Mouse (Mus musculus): Measurements from ENCODE around the gene Vash1. TPM values are rescaled to one million over a fixed set of nuclear protein-coding genes. Genes with fewer than 3 reads are reported as not detected.
A peak's percentile ranks its signal among the peaks of the same experiment; 100 is the strongest.

Gene Vash1
- polyA plus RNA-seq, 1 experiment from 2014 or later: 2.3 TPM

DNA sequence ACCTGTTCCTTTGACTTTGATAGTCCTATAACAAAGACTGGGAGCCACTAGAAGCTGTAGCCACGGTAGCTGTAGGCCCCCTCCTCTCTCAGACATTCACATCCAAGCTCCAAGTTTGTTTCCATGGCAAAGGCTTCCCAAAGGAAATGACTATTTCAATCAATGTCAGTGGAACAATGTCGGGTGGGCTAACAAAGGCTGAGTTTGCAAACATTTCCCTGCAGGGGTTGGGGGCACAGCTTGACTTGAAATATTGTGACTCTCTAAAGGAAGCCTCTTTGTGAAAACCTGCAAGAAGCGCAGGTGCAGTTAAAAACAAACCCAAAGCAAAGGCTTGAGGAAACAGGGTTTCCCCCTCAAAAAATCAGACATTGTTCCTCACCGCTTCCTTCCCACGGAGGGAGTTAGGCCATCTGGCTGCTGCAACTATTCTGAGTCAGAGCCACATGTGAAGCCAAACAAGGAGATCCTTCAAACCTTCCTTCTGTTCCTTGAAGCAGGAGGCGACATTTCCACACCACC is 19.0 kb upstream of the Vash1 start:
- Histone ChIP-seq H3K4me2 (no peak overlapping the region), H3K27ac (no peak overlapping the region), H3K9me3 (replicated peaks) (no peaks in the 10 kb centered on the region), H3K4me3 (no peak overlapping the region), H3K9ac (no peak overlapping the region), H3K27me3 (replicated peaks) (peaks cover 6% of the 10 kb centered on the region; the same call in 1 of the 2 replicates), H3K4me1 (no peaks in the 10 kb centered on the region), H3K36me3 (no peaks in the 10 kb centered on the region)
- no peak for ATAC-seq
- 30% methylated on average over 6 of the region's 6 CpGs for WGBS (ENCODE audit: insufficient replicate concordance)

DNA sequence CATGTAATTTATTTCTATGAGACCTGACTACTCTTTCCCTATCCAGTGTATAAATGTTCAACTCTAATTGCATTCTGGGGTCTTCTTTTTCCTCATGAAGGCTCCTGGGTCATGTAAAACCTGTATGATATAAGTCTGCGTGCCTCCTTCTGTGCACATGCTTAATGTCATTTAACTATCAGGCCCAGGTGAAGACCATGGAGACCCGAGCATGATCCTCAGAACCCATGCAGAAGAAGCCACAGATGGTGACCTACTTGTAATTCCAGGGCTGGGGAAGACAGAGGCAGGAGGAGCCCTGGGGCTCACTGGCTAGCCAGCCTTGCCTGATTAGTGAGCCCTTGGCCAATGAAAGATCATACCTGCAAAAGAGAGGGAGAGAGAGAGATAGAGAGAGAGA is 18.0 kb upstream of the Vash1 start:
- WGBS (ENCODE audit: insufficient replicate concordance): 47% methylated on average over 2 of the region's 2 CpGs
- Histone ChIP-seq H3K4me2 (no peak overlapping the region), H3K27ac (no peak overlapping the region), H3K4me3 (no peak overlapping the region), H3K4me1 (no peaks in the 10 kb centered on the region), H3K27me3 (replicated peaks) (peaks cover 6% of the 10 kb centered on the region; the same call in 1 of the 2 replicates), H3K9me3 (replicated peaks) (no peaks in the 10 kb centered on the region), H3K9ac (no peak overlapping the region), H3K36me3 (no peaks in the 10 kb centered on the region)
- ATAC-seq: no peak

DNA sequence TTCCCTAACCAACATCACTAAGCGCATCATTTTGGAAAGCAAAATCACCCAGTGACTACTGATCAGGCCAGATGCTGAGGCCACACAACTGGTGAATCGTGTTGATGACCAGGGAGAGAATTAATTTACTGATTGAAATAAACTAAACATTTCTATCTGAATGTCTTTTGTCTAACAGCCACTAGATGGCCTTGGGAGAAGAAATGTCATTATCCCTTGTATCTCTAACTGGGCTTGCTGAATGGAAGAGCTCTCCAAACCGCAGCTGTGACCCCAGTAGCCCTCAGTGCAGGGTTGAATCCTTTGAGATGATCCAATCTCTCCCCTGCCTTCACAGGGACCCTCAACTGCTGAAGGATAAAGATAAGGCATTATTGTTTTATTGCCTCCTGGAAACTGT is 12.8 kb upstream of the Vash1 start:
- Histone ChIP-seq H3K4me1 (no peaks in the 10 kb centered on the region), H3K9me3 (replicated peaks) (no peaks in the 10 kb centered on the region), H3K4me2 (no peak overlapping the region), H3K36me3 (no peaks in the 10 kb centered on the region), H3K4me3 (no peak overlapping the region), H3K9ac (no peak overlapping the region), H3K27me3 (replicated peaks) (0 out of 2 replicates have a peak, but pooled peaks cover 3% of the 10 kb centered on the region), H3K27ac (no peak overlapping the region)
- WGBS (ENCODE audit: insufficient replicate concordance): 46% methylated on average over 3 of the region's 3 CpGs
- ATAC-seq: no peak

DNA sequence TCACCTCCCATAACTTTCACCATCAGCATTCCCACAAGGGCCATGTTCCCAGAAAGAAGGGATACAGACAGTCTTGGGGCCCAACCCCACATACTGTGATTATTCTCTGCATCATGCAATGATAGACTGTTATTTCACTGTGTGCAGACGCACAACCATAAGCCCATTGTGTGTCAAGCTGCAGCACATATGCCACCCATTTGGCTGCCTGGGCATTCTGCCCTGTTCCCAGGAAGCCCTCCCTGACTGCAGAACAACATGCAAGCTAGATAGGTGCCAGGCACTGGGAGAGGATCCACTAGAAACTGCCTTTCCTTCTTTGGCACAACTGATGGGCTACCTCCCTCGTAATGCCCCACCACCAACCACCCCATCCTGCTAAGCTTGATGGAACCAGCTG is 10.1 kb upstream of the Vash1 start:
- Histone ChIP-seq H3K4me1 (no peaks in the 10 kb centered on the region), H3K4me3 (no peak overlapping the region), H3K9ac (no peak overlapping the region), H3K36me3 (no peaks in the 10 kb centered on the region), H3K27me3 (replicated peaks) (no peaks in the 10 kb centered on the region), H3K9me3 (replicated peaks) (no peaks in the 10 kb centered on the region), H3K27ac (no peak overlapping the region), H3K4me2 (no peak overlapping the region)
- 64% methylated on average over 2 of the region's 2 CpGs for WGBS (ENCODE audit: insufficient replicate concordance)
- ATAC-seq: no peak

DNA sequence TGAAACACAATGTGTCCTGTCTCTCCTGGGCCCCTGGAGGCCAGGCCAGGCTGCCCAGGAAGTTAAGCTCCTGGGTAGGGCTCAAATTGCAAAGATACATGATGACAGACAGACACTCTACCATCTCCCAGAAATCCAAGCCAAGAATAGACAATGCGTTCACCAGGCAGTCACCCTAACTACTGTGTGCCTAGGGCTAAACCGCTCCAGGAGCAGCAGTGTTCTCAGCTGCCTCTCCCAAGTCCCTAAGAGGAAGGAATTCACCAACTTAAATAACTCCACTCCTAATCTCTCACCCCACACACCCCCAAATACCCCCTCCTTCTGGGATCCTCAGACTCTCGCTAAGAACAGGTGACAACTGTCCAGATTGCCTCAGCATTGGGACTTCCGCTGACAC is 6.4 kb upstream of the Vash1 start:
- WGBS (ENCODE audit: insufficient replicate concordance): 78% methylated on average over 4 of the region's 4 CpGs
- no peak overlapping the region for H3K9ac ChIP-seq
- H3K4me3 ChIP-seq: no peak overlapping the region
- H3K4me2 ChIP-seq: no peak overlapping the region
- no peaks in the 10 kb centered on the region for H3K36me3 ChIP-seq
- no peak for ATAC-seq
- H3K27me3 ChIP-seq (replicated peaks): peaks cover 7% of the 10 kb centered on the region
- no peaks in the 10 kb centered on the region for H3K9me3 ChIP-seq (replicated peaks)
- H3K27ac ChIP-seq: no peak overlapping the region
- no peaks in the 10 kb centered on the region for H3K4me1 ChIP-seq

DNA sequence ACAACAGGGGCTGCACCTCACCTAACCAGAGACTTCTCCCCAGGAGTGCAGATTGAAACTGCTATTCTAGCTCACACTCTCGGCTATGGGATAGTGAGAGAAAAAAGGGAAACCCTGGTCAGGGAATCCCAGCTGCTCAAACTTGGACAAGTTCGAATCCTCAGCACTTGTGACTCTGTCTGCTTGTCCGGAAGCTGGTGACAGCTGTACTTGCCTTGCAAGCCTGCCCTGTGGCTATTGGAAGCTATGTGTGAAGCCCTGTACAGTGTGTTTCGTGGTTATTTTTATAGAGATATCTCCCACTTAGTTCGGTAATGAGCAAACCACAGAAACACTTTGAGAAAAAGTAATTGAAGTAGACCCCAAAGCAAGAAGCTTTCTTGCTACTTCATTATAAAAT is 6.0 kb upstream of the Vash1 start:
- no peak overlapping the region for H3K4me3 ChIP-seq
- no peak for ATAC-seq
- H3K4me1 ChIP-seq: no peaks in the 10 kb centered on the region
- H3K27me3 ChIP-seq (replicated peaks): peaks cover 11% of the 10 kb centered on the region
- no peak overlapping the region for H3K9ac ChIP-seq
- WGBS (ENCODE audit: insufficient replicate concordance): 46% methylated on average over 5 of the region's 5 CpGs
- no peak overlapping the region for H3K27ac ChIP-seq
- H3K36me3 ChIP-seq: no peaks in the 10 kb centered on the region
- H3K9me3 ChIP-seq (replicated peaks): no peaks in the 10 kb centered on the region
- no peak overlapping the region for H3K4me2 ChIP-seq

DNA sequence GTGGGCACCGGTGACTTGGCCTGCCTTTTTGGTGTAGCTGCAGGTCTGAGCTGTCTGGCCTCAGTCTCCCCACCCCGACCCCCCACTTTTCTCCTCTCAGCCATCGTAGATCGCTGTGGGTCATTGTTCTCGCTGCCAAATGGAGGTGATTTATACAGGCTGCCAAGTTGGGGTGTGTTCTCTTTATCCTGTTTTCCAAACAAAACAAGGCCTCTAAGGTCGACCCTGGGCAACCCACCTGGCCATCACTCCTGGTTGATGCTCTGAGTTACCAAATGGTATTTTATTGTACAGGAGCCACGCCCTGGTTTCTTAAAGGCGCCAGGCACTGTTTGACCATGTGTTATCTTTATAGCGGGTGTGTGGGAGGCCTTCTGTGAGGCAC is 1.0 kb downstream of the Vash1 start:
- Histone ChIP-seq H3K36me3 (no peaks in the 10 kb centered on the region), H3K9me3 (replicated peaks) (no peaks in the 10 kb centered on the region), H3K4me1 (peaks cover 44% of the 10 kb centered on the region), H3K4me3 (peak overlapping the region; percentile 59), H3K4me2 (peak overlapping the region; percentile 91), H3K27ac (0 out of 2 replicates have a peak overlapping the region, but pooled peaks have one; percentile 41), H3K9ac (peak overlapping the region; percentile 55), H3K27me3 (replicated peaks) (peaks cover 49% of the 10 kb centered on the region)
- WGBS (ENCODE audit: insufficient replicate concordance): 4% methylated on average over 9 of the region's 9 CpGs
- ATAC-seq: no peak

DNA sequence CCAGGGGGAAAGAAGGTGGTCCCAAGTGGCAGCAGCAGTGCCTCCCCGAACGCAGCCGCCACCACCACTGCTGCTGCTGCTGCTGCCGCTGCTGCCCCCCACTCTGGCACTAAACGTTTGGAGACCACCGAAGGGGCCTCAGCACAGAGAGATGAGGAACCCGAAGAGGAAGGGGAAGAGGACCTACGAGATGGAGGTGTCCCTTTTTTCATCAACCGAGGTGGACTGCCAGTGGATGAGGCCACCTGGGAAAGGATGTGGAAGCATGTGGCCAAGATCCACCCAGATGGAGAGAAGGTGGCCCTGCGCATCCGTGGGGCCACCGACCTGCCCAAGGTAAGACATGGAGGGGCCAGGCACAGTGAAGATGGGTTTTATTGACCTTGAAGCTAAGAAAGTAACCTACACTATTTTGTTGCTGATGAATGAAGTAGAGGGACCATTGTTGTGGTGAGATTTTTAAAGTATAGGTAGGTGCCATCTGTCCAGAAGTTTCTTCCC is 1.5 kb downstream of the Vash1 start:
- no peak for ATAC-seq
- Histone ChIP-seq H3K4me3 (peak overlapping the region; percentile 59), H3K9ac (no peak overlapping the region), H3K4me2 (peak overlapping the region; percentile 91), H3K27me3 (replicated peaks) (peaks cover 49% of the 10 kb centered on the region), H3K36me3 (no peaks in the 10 kb centered on the region), H3K27ac (peak overlapping the region; percentile 41; the same call in 1 of the 2 replicates), H3K4me1 (peaks cover 48% of the 10 kb centered on the region), H3K9me3 (replicated peaks) (no peaks in the 10 kb centered on the region)
- 15% methylated on average over 12 of the region's 12 CpGs for WGBS (ENCODE audit: insufficient replicate concordance)

DNA sequence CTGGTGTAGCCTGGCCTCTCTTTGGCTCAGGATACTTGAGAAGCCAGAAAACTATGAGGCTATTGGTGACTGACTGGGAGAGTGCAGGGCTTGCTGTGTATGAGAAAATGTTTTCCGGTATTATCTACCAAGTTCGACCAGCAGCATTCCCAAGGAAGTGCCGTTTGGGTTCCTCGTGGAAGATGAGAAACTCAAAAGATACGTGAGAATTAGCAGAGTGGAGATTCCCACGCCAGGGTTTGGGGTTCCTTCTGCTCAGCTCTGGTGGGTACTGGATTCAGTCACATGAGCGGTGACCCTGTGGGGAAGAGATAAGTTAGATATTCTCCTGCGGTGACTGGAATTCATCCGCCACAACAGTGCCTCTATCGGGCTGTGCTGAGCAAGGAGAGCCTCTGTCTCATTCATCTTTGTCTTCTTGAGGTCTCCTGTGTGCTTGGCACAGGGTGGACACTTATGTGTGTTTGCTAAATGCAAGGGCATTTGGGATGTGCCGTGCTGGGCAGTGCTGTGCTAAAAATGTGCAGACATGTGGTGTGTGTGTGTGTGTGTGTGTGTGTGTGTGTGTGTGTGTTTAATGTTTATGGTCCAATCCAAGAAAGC is 2.2 kb downstream of the Vash1 start:
- no peak overlapping the region for H3K9ac ChIP-seq
- H3K27me3 ChIP-seq (replicated peaks): peaks cover 49% of the 10 kb centered on the region
- peak overlapping the region; percentile 91 for H3K4me2 ChIP-seq
- peak overlapping the region; percentile 59 for H3K4me3 ChIP-seq
- peak overlapping the region; percentile 24; the same call in 1 of the 2 replicates for H3K27ac ChIP-seq
- H3K36me3 ChIP-seq: no peaks in the 10 kb centered on the region
- ATAC-seq: peak; percentile 25; the same call in 1 of the 2 replicates
- no peaks in the 10 kb centered on the region for H3K9me3 ChIP-seq (replicated peaks)
- H3K4me1 ChIP-seq: peaks cover 48% of the 10 kb centered on the region
- WGBS (ENCODE audit: insufficient replicate concordance): 14% methylated on average over 11 of the region's 11 CpGs

DNA sequence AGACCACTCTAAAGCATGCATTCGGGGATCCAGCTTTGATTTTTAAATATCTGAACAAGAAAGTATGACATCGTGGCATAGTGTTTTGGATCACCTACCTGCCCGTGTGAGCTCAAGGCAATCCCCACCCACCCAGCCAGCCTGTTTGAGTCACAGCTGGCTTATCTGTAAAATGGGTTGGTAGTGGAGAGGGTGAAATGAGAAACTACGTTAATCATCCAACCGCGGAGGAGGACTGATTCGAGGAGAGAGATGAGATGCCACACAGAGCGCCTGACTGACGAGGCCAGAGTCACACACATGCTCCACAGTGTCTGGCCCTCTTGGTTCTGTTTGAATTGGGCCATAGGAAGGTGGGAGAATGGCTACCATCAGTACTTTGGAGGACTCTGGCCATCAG is 3.1 kb downstream of the Vash1 start:
- Histone ChIP-seq H3K4me1 (peaks cover 53% of the 10 kb centered on the region), H3K9ac (no peak overlapping the region), H3K36me3 (no peaks in the 10 kb centered on the region), H3K27ac (no peak overlapping the region), H3K9me3 (replicated peaks) (no peaks in the 10 kb centered on the region), H3K4me2 (no peak overlapping the region), H3K27me3 (replicated peaks) (peaks cover 46% of the 10 kb centered on the region), H3K4me3 (no peak overlapping the region)
- no peak for ATAC-seq
- WGBS (ENCODE audit: insufficient replicate concordance): 56% methylated on average over 9 of the region's 9 CpGs

DNA sequence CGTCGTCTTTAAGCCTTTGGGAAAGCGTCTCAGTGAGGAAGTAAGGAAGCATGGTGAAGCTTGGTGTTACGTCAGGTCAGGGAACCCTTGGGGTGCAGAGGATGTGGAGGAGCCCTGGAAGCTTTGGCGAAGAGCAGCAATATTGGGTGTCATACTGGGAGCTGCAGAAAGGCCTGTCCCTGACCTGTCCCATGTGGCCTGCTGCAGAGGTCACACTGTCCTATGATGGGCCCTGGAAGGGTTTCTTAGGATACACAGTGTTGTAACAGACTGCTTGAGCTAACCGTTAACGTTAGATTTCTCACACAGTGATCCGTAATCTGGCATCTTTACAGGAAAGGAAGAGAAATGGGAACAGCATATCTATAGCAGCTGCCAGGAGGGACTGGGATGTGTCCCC is 3.7 kb downstream of the Vash1 start:
- Histone ChIP-seq H3K9ac (no peak overlapping the region), H3K4me1 (peaks cover 59% of the 10 kb centered on the region), H3K27me3 (replicated peaks) (peaks cover 41% of the 10 kb centered on the region), H3K4me2 (no peak overlapping the region), H3K36me3 (no peaks in the 10 kb centered on the region), H3K9me3 (replicated peaks) (no peaks in the 10 kb centered on the region), H3K27ac (no peak overlapping the region), H3K4me3 (no peak overlapping the region)
- ATAC-seq: no peak
- 56% methylated on average over 8 of the region's 8 CpGs for WGBS (ENCODE audit: insufficient replicate concordance)

DNA sequence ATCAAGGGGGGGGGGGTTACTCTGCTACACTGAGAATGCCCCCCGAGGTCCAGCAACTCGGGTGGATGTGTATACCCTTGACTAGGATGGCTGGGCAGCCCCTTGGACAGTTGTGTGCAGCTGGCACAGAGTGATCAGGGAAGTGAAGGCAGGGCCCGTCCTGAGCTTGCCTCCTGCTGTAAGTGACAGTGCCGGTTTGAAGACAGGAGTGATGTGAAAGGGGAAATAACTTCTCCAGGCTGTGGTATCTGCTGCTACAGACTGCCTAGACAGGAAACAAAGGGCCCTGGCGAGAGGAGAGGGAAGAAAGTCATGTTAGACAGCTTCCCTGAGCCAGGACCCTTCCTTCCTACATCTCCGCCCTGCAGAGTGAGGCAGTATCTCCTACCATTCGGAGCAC is 5.2 kb downstream of the Vash1 start:
- Histone ChIP-seq H3K4me1 (peaks cover 66% of the 10 kb centered on the region), H3K27ac (peak overlapping the region; percentile 17; the same call in 1 of the 2 replicates), H3K4me3 (no peak overlapping the region), H3K9me3 (replicated peaks) (no peaks in the 10 kb centered on the region), H3K27me3 (replicated peaks) (peaks cover 26% of the 10 kb centered on the region), H3K9ac (no peak overlapping the region), H3K36me3 (no peaks in the 10 kb centered on the region), H3K4me2 (no peak overlapping the region)
- ATAC-seq: peak; percentile 30; the same call in 1 of the 2 replicates
- WGBS (ENCODE audit: insufficient replicate concordance): 18% methylated on average over 7 of the region's 7 CpGs

Data from liver, embryonic 12.5 days (tissue).